Mouse (Mus musculus) C2C12 (cell line): ENCODE measurements around the gene Tnfrsf1b. TPM values are rescaled to one million over a fixed set of nuclear protein-coding genes. Genes with fewer than 3 reads are reported as not detected.

Source experiments
- H3K27me3 ChIP-seq: one replicate; pipeline ENCODE4 v1.6.1; 2011; ENCODE audit not compliant: control insufficient read depth, insufficient read depth, insufficient read length
- H3K36me3 ChIP-seq: one replicate; pipeline ENCODE4 v1.6.1; 2011; ENCODE audit not compliant: control insufficient read depth, insufficient read depth
- H3K4me3 ChIP-seq: one replicate; pipeline ENCODE4 v1.5.1; 2011; ENCODE audit warnings: mild to moderate bottlenecking, control low read depth; ENCODE audit not compliant: poor library complexity, insufficient read depth, severe bottlenecking
- H3K79me2 ChIP-seq: one replicate; pipeline ENCODE4 v1.6.1; 2011; ENCODE audit not compliant: control insufficient read depth, insufficient read depth
- H3K79me3 ChIP-seq: one replicate; pipeline ENCODE4 v1.6.1; 2011; ENCODE audit warnings: low read depth, control low read depth
- H3ac ChIP-seq: one replicate; pipeline ENCODE3; 2011; ENCODE audit warnings: low read depth; ENCODE audit not compliant: control insufficient read depth, insufficient read length
- CEBPB ChIP-seq: IDR thresholded peaks from one replicate; pipeline ENCODE4 v1.6.1; 2011; ENCODE audit warnings: low read depth, mild to moderate bottlenecking, control low read depth, moderate library complexity
- CTCF ChIP-seq: IDR thresholded peaks from one replicate; pipeline ENCODE4 v1.5.1; 2011; ENCODE audit not compliant: control insufficient read depth, insufficient read depth, insufficient read length
- FOSL1 ChIP-seq: IDR thresholded peaks from one replicate; pipeline ENCODE4 v1.8.0; 2011; ENCODE audit warnings: mild to moderate bottlenecking, low read length; ENCODE audit not compliant: poor library complexity, insufficient read depth, severe bottlenecking
- MAX ChIP-seq: IDR thresholded peaks from one replicate; pipeline ENCODE4 v1.6.1; 2011; ENCODE audit warnings: mild to moderate bottlenecking, control low read depth
- MYOD1 ChIP-seq: IDR thresholded peaks from one replicate; pipeline ENCODE4 v1.6.1; 2011; ENCODE audit warnings: low read depth; ENCODE audit not compliant: control insufficient read depth, insufficient read length
- MYOG ChIP-seq: IDR thresholded peaks from one replicate; pipeline ENCODE4 v1.6.1; 2011; ENCODE audit not compliant: control insufficient read depth, insufficient read length; ENCODE audit errors: extremely low read depth
- USF1 ChIP-seq: IDR thresholded peaks from one replicate; pipeline ENCODE4 v1.6.1; 2011; ENCODE audit warnings: low read depth, mild to moderate bottlenecking, control low read depth, moderate library complexity
- polyA plus RNA-seq: library from polyadenylated mRNA; unstranded; fragments of >200 nt; fragmentation: generic; extraction: Trizol; gene quantifications from one replicate; pipeline ENCODE4 v1.2.1, GENCODE M21; 2012; ENCODE audit warnings: missing spikeins

Gene Tnfrsf1b
- polyA plus RNA-seq, 1 experiment: 7.7 TPM

DNA sequence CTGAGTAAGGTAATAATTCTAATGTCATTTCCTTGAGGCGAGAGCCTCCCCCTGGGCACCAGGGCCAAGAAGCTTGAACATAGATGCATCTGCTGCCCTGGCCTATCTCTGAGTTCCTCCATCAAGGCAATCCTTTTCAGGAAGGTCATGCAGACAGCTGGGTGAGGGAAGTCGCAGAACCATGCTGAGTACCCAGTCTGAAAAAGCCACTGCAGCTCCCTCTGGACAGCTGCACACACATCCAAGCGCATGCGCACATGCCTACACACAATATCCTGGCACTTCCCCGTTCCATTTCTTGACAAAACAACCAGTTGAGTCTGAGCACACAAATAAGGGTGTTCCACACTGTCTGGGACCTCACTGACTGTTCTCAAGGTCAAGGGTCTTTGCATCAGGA is 14.9 kb downstream of the Tnfrsf1b start:
- peaks cover 39% of the 10 kb centered on the region for H3K79me3 ChIP-seq
- no peak overlapping the region for H3ac ChIP-seq
- H3K36me3 ChIP-seq: peaks cover 34% of the 10 kb centered on the region
- no peaks in the 10 kb centered on the region for H3K27me3 ChIP-seq
- peaks cover 85% of the 10 kb centered on the region for H3K79me2 ChIP-seq
- no peak for TF ChIP-seq FOSL1
- TF ChIP-seq MYOD1: no peak
- TF ChIP-seq MYOG: no peak
- no peak for TF ChIP-seq USF1
- TF ChIP-seq MAX: no peak
- TF ChIP-seq CTCF: no peak
- no peak for TF ChIP-seq CEBPB
- no peak overlapping the region for H3K4me3 ChIP-seq

GRCm38 (mm10) chr4:145230647-145231046 is 16.0 kb downstream of the Tnfrsf1b start:
- no peak for TF ChIP-seq MYOG
- TF ChIP-seq FOSL1: no peak
- no peak for TF ChIP-seq CTCF
- no peak for TF ChIP-seq CEBPB
- TF ChIP-seq MYOD1: no peak
- TF ChIP-seq USF1: no peak
- no peak for TF ChIP-seq MAX
- peaks cover 74% of the 10 kb centered on the region for H3K79me2 ChIP-seq
- peaks cover 26% of the 10 kb centered on the region for H3K36me3 ChIP-seq
- peaks cover 30% of the 10 kb centered on the region for H3K79me3 ChIP-seq
- H3ac ChIP-seq: no peak overlapping the region
- H3K27me3 ChIP-seq: no peaks in the 10 kb centered on the region
- H3K4me3 ChIP-seq: no peak overlapping the region

- Histone ChIP-seq H3K79me3 (peaks cover 26% of the 10 kb centered on the region), H3K27me3 (no peaks in the 10 kb centered on the region), H3K36me3 (peaks cover 35% of the 10 kb centered on the region), H3K4me3 (no peak overlapping the region), H3ac (no peak overlapping the region), H3K79me2 (peaks cover 64% of the 10 kb centered on the region)
- TF ChIP-seq MAX (no peak), MYOG (no peak), MYOD1 (no peak), USF1 (peak; percentile 52)
Observed at GRCm38 (mm10) chr4:145229524-145230163, 17.0 kb downstream of the Tnfrsf1b start.

- Histone ChIP-seq H3K79me2 (peaks cover 58% of the 10 kb centered on the region), H3K79me3 (peaks cover 23% of the 10 kb centered on the region), H3K27me3 (no peaks in the 10 kb centered on the region), H3K36me3 (peaks cover 41% of the 10 kb centered on the region), H3K4me3 (no peak overlapping the region), H3ac (no peak overlapping the region)
- TF ChIP-seq MYOG (no peak), MAX (no peak), FOSL1 (no peak), CEBPB (no peak), USF1 (no peak), MYOD1 (no peak), CTCF (no peak)
Observed at GRCm38 (mm10) chr4:145229051-145229450, 17.6 kb downstream of the Tnfrsf1b start.

DNA sequence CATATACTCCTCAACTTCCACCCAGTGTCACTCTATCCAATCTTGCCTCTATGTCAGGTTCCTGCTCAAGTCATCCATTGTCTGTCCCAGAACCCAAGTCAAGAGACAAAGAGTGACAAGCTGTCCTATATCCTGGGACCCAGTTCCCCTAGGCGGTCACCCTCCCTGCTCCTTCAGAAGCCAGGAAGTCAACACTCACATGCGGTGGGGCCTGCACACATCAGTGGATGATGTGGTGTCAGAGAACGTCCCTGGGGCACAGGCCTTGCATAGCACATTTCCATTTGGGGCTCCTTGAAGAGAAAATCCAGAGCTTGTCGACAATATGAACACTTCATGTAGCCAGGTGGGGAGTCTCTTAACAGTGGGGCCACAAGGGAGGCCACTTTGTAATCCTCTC is 22.1 kb downstream of the Tnfrsf1b start:
- no peak overlapping the region for H3K4me3 ChIP-seq
- peaks cover 2% of the 10 kb centered on the region for H3K79me3 ChIP-seq
- H3K27me3 ChIP-seq: no peaks in the 10 kb centered on the region
- H3K36me3 ChIP-seq: peaks cover 57% of the 10 kb centered on the region
- H3ac ChIP-seq: no peak overlapping the region
- peaks cover 19% of the 10 kb centered on the region for H3K79me2 ChIP-seq
- no peak for TF ChIP-seq MYOD1
- no peak for TF ChIP-seq MYOG
- no peak for TF ChIP-seq FOSL1
- TF ChIP-seq MAX: no peak
- TF ChIP-seq CEBPB: no peak
- no peak for TF ChIP-seq USF1
- TF ChIP-seq CTCF: no peak

GRCm38 (mm10) chr4:145222064-145222463 is 24.6 kb downstream of the Tnfrsf1b start:
- H3ac ChIP-seq: no peak overlapping the region
- peaks cover 1% of the 10 kb centered on the region for H3K79me3 ChIP-seq
- peaks cover 52% of the 10 kb centered on the region for H3K36me3 ChIP-seq
- no peaks in the 10 kb centered on the region for H3K79me2 ChIP-seq
- H3K4me3 ChIP-seq: no peak overlapping the region
- no peaks in the 10 kb centered on the region for H3K27me3 ChIP-seq
- TF ChIP-seq CEBPB (no peak), CTCF (no peak), MAX (no peak), MYOG (no peak), FOSL1 (no peak)
